Mouse (Mus musculus) kidney, postnatal 4 days (tissue): ENCODE results near the gene Tmem145.
"Not testable (repeated sequence)": the region's sequence is repeated elsewhere in the genome, so short reads cannot be mapped to it uniquely, and the experiment has no call there.

Source experiments
- DNase-seq, 2 experiments: peaks; one replicate each; pipeline ENCODE4 v3.0.0; 2021; ENCODE audit warnings: mixed read lengths in 2 of 2

Tmem145 gene

DNA sequence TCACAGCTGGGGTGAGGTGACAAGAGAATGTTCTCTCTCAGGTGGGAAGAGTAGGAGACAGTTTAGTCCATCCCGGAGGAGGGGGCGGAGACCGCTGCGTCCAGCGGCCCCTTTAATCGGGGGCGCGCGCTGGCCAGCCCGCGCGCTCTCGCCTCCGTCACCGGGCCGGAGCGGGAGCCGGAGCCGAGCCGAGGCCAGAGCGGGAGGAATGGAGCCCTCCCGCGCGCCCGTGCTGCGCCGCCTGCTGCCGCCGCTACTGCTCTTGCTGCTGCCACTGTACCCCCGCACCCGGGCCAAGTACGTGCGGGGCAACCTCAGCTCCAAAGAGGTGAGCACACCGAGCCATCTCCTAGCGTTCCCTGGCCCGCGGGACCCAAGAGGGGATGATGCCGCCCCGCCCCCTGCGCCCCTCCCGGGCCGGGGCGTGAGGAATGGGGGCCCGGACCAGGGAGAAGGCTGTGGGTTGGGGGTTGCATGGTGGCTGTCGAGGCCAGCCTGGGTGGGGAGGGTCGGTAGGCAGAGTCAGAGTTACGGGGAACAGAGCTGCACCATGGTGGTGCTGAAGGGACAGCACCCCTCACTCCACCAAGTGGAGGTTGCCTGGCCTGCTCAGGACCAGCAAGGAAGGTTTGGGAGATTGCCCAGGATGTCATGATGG, at the start of gene Tmem145:
Gene Tmem145 (plus strand): TSS at position 151 of the 658 bp plus-strand sequence.
- peak; percentile 79 to 85 for DNase-seq

DNA sequence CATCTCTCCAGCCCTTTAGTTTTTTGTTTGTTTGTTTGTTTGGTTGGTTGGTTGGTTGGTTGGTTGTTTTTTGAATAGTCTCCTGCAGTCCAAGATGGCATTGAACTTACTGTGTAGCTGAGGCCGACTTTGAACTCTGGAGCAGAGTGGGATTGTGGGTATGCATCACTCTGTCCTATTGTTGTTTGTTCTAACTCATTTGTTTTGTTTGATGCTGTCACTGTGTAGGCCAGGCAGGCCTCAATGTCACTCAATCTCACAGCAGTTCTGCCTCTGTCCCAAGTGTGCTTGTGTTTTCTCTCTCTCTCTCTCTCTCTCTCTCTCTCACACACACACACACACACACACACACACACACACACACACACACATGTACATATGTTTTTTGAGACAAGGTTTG, 44.0 kb upstream of the Tmem145 start:
- no peak for DNase-seq

DNA sequence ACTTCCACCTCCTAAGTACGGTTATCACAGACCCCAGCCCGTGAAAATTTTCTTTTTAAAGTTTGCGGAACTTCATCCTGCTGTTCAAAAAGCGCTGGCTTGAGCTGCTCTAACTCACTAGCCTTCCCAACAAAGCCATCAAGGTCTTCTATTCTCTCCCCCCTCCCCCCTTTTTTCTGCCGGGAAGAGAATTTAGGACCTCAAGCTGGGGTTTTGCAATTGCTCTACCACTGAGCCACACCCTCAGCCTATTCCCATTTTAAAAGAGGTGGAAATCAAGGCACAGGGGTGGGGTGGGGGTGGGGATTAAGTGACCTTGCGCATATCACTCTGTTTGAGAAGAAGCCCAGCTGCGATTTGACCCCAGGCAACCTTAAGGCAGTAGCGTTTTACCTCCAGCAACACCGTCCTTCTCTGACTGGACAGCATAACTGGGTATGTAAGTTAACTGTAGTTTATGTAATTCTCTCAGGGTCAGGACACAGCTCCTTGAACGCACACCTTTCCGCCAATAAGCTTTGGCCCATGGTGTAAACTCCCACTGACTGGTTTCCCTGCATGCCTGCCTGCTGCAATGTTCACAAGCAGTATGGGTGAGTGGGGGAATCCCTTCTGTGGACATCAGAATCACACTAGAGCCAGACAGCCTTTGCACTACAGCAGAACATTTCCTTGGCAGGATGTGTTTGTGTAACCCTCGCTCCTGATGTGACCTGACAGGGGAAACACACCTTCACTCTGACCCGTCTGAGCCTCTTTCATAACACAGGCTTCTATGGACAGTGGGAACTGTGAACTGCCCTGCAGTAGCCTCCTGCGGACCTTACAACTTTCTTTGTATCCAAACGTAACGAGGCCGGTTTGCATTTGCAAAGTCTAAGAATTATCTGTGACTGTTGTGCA, 41.7 kb upstream of the Tmem145 start:
- no peak for DNase-seq

DNA sequence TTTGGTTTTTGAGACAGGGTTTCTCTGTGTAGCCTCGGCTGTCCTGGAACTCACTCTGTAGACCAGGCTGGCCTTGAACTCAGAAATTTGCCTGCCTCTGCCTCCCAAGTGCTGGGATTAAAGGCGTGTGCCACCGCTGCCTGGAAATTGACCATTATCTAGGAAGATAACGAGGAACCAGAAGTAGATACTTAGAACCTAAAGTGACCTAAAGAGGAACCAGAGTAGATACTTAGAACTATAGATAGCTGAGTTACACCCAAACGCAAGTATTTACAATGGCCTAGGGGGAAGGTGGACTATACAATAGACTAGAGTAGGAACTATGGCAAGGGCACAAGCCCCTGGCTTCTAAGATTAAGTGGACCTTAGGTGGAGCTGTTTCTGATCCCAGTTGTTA, 40.2 kb upstream of the Tmem145 start:
- DNase-seq = not testable (repeated sequence)

DNA sequence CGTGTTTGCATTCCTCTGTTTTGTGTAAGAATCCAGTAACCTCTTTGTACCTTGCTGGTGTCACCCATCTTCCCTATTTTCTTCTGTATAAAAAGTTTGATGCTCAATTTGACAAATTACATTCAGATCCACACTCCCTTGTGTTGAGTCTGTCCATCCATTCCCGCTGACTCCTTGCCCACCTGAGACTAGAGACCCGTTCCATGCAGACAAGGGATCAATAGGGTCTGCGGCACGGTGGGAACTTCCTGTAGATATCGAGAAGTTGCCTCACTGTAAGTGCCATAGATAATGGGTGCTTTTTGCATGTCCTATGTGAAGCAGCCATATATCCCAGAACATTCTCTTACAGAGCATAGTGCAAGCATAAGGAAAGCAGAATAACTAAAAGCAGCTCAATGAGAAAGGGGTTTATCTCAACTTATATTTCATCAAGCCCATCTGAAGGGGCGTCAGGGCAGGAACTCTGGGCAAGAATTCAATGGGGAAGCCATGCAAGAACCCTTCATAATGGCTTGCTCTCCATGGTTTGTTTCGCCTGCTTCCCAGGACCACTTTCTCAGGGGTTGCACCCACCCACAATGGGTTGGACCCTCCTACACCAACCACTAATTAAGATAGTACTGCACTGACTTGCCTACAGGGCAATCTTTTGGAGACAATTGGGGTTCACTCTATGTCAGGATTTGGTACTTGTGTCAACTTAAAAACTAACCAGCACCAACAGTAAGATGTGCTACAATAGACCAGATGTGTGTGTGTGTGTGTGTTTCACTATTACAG, 39.5 kb upstream of the Tmem145 start:
- no peak for DNase-seq

DNA sequence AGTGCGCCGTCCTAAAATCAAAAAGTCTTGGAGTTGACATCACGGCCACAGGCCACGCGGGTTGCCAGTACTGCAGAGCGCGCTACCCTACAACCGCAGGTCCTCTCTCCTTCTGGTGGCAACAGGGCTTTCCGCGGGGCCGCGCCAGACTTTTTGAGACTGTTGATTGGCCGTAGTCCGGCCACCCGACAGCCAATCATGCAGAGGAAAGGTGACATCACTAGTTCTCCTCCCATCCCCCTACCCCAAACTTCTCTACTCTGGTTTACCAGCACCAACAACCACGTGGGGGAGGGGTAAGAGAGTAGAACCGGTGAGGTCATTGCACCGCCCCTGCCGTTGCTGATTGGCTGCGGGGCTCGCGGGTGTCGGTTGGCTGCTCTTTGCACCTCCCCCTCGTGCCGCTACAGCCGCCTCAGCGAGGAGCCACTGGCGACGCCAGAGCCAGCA, 38.6 kb upstream of the Tmem145 start, which contains the start of gene Cic:
Gene Cic (plus strand): TSS at position 404 of the 450 bp plus-strand sequence.
- DNase-seq = peak; percentile 97 to 99

DNA sequence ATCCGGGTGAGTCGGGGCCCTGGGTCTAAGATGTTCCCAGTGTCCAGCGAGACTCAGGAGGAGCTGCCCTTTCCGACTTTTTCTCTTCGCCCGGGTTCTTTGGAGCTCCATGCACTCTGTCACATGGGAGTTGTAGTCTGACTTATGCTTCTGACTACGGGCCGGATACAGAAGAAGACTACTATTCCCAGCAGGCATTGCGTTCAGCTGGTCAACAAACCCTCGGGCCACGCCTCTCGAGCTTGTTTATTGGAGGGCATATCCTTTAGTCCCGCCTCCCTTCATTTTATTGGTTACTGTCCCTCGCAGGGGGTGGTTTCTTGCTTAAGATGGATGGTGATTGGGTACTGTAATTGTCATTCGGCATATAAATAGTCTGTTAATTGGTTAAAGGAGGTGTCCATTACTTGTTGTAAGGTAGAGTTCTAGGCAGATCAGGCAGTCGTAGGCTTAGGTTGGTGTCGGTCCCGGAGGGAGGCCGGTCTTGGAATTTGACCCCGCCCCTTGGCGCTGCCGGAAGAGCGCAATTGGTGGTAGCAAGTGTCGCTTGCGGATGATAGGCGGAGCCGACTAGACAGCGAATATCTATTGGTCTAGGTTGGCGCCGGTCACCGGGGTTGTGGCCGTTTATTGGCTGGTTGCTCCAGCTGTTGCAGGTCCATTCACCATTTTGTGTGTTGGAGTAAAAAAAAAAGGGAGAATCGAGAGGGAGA, 38.0 kb upstream of the Tmem145 start:
- peak; percentile 97 to 99 for DNase-seq

DNA sequence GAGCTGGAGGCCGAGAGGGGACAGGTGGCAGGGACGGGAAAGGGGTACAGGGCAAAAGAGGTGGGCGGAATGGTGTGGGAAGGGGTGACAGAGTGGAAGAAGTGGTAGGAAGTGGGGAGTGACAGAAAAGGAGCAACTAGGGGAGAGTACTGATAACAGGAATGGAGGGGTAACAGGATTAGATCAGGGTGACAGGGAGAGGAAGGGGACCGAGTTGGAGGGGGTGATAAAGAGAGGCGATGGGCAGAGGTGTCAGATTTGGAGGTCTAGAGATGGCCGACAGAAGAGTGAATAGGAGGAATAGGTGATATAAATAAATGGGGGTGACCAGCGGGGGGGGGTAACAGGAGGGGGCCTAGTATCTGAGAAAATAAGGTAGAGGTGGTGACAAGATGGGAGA, 37.3 kb upstream of the Tmem145 start:
- DNase-seq = no peak

DNA sequence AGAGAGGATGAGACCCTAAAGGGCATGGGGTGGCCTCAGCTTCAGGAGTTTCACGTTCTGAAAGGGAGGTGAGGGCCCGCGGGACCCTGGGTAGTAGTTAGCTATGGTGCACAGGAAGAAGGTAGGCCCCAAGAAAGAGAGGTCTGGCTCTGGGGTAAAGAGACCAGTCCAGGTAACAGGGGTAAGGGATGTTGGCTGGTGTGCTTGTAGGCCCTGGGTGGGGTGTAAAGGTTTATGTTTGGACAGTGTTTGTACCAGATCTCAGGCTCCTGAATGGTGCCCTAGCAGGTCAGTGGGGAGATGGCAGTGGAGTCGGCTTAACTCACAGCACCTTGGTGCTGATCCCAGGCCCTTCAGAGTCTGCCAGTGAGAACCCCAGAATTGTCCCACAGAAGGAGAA, 36.9 kb upstream of the Tmem145 start:
- DNase-seq = peak in 1 of 2 experiments; percentile 6

DNA sequence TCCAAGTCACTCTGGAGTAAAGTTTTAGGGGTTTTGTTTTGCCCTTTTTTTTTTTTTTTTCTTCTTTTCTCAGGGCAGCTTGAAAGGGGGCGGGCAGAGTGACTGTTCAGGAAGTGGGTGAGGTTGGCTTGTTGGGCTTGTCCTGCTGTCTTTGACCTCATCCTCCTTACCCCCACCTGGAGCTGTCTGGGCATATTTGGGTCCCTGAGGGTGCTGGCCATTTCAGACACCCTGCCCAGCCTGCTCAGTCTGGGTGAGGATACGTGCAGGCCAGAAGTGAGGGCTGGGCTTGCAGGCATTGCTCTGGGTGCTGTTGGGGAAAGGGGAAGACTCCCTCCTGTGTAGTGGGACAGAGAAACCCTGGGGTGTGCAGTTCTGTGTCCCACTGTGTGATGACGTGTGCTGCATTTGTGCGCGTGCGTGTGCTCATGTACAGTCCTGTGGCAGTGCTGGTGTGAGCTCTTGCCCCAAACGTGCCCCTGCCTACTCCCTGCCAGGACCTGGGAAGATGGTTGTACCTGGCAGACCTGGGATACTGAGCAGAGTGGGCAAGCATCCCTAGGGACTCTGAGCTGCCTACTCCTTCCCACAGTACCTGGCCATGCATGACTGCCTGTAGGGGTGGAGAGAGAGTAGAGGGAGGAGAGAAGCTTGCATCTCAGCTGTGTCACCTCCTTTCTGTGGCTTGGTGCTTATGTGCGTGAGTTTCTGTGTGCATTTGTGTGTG, 36.2 kb upstream of the Tmem145 start:
- peak; percentile 36 to 53 for DNase-seq

DNA sequence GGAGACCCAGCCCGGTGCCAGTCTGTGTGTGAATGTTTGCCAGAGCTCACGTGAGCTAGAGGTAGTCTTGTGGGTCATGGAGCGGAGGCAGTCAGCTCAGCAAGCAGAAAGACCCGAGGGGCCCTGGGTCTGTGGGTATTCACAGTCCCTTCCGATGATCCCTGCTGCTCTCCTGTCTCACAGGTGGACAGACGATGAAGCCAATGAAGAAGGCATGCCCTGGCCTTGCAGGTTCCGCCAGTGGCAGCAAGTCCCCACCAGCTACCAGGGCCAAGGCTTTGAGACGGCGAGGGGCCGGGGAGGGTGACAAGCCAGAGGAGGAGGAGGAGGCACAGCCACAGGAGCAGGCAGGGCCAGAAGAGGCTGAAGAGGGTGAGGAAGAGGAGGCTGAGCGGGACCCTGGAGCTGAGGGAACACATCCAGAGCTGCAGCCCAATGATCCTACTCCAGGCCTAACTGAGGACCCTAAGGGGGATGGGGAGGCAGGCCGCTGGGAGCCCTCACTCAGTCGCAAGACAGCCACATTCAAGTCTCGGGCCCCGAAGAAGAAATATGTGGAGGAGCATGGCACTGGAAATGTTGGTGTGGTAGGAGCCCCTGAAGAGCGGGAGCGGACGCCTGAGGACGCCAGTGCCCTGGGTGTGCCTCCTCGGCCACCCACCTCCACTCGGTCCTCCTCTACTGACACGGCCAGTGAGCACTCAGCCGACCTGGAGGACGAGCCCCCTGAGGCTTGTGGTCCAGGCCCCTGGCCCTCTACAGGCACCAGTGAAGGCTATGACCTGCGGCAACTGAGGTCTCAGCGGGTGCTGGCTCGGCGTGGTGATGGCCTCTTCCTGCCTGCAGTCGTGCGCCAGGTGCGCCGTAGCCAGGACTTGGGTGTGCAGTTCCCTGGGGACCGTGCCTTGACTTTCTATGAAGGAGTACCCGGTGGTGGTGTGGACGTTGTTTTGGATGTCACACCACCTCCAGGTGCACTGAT, 35.0 kb upstream of the Tmem145 start:
- peak; percentile 11 to 30 for DNase-seq

DNA sequence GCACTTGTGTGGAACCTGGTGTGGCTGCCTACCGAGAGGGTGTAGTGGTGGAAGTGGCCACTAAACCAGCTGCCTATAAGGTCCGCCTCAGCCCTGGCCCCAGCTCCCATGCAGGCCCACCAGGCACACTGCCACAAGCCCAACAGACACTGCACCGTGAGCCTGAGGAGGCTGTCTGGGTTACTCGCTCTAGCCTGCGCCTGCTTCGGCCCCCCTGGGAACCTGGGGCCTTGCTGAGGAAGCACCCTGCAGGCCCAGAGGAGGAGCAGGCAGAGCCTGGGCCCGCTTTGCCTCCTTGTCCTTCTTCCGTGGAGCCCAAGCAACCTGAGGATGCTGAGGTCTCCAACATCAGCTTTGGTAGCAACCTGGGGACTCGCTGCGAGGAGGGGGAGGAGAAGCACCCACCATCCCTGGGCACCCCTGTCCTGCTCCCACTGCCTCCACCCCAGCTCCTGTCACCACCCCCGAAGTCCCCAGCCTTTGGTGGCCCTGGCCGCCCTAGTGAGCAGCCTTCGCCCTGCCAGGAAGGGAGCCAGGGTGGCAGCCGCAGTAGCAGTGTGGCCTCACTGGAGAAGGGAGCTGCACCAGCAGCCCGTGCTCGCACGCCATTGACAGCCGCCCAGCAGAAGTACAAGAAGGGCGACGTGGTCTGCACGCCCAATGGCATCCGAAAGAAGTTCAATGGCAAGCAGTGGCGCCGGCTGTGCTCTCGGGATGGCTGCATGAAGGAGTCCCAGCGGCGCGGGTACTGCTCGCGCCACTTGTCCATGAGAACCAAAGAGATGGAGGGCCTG, 34.1 kb upstream of the Tmem145 start:
- peak in 1 of 2 experiments; percentile 4 for DNase-seq

DNA sequence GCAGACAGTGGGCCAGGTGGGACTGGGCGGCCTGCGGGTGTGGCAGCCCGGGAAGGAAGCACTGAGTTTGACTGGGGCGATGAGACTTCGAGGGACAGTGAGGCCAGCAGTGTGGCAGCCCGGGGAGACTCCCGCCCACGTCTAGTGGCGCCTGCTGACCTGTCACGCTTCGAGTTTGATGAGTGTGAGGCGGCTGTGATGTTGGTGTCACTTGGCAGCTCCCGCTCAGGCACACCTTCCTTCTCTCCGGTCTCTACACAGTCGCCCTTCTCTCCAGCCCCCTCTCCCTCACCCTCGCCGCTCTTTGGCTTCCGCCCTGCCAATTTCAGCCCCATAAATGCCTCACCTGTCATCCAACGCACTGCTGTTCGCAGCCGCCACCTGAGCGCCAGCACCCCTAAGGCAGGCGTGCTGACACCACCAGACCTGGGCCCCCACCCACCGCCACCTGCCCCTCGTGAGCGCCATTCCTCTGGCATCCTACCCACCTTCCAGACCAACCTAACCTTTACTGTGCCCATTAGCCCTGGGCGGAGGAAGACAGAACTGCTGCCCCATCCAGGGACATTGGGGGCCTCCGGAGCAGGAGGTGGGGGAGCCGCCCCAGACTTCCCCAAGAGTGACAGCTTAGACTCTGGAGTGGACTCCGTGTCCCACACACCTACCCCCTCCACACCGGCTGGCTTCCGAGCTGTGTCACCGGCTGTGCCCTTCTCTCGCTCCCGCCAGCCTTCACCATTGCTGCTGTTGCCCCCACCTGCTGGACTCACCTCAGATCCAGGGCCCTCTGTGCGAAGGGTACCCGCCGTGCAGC, 33.3 kb upstream of the Tmem145 start:
- DNase-seq = peak in 1 of 2 experiments; percentile 4

DNA sequence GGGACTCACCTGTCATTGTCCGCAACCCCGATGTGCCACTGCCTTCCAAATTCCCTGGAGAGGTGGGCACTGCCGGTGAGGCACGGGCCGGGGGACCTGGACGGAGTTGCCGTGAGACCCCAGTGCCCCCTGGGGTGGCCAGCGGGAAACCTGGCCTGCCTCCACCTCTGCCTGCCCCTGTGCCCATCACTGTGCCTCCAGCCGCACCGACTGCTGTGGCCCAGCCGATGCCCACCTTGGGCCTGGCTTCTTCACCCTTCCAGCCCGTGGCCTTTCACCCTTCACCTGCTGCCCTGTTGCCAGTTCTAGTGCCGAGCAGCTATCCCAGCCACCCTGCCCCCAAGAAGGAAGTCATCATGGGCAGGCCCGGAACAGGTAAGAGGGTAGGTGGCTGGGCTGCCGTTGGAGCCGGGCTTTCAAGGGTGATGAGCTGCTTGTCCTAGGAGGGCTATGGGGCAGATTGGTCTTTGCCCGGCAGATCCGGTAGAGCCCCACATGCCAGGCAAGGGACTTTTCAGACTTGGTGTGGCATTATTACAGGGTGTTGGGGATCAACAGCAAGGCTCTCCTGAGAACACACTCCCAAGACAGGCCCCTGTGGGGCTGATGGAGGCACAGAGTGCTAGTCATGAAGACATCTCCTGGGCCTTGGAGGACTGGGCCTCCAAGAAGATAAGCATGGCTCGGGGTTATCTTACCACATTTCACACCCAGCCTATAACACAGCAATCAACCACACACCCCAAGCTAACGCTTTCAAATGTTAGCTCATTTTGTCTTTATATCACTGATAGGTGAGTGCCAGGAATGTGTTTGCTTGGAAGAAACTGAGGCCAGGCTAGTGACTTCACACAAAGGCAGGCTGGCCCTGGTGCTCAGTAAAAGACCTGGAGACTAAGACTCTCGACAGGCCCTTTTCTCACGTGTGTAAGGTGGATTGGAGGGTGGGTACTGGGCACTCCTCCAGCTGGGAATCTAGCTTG, 32.4 kb upstream of the Tmem145 start:
- no peak for DNase-seq

DNA sequence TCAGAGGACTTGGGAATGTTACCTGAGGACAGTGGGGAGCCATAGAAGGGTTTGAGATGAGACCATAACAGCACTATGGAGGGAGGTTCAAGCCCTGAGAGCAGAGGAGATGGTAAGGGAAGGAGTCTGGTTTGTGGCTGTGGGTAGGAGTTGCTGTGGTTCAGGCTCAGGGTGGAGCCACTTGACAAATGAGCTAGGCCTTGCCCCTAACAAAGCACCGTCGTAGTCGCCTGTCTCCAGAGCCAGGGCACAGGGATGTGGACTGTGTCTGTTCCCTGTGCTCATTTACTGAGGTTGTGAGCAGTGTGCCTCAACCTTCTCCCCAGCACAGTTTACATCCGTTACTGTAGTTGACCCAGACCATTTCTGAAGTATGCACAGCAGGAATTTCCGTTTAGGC, 31.3 kb upstream of the Tmem145 start:
- no peak for DNase-seq

DNA sequence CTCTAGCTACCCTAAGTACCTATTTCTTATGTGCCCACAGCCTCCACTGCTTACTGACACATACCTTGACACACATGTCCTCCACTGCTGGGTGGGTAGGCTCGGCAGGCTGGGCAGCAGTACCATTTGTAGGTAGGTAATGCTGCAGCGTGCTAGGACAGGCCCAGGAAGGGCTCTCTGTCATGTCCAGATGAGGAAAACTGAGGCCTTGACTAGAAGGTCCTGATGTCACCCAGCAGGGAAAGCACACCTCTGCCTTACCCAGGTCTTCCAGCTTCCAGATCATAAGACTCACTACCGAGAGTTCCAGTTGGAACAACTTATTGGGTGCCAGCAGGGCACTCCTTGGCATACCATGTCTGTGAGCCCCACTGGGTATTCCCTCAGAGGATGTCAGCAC, 30.9 kb upstream of the Tmem145 start:
- no peak for DNase-seq

DNA sequence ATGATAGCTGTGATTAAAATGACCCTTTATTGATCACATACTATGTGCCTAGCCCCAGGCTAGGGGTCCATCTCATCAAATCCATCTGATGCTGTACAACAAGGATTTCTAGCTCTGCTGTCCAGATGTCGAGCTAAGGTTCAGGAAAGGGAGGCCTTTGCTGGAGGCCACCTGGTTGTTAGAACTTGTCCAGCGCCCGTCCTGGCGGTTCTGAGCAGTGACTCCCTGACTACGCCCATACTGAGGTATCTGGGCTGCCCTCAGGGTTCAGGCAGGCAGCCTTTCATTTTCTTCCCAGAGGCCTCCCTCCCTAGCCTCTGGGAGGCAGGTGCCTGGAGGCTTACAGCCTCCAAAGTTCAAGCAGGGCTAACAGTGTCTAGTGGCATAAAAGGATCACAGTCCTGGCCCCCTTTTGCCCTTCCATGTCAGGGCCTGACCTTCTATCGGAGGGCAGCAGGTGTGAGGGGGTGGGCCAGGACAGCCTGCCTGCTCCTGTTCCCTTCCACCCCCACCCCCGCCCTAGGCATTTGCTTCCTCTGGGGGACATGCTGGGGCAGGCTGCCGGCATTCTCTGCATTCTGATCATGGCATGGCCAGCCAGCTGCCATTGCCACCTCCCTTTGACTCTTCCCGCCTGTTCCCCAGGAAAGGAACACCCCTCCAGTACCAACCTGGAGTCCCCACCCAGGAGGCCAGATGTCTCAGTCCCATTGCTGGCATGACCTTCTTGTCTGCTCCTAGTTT, 30.2 kb upstream of the Tmem145 start:
- DNase-seq = peak in 1 of 2 experiments; percentile 13
